Mouse (Mus musculus): ENCODE measurements around the gene Mlec. TPM values are rescaled to one million over a fixed set of nuclear protein-coding genes. Genes with fewer than 3 reads are reported as not detected.

Gene Mlec
- polyA plus RNA-seq, 1 experiment: 80.2 TPM

- WGBS: under 1% methylated on average over 75 of the region's 81 CpGs
Observed at GRCm38 (mm10) chr5:115134234-115135165, 23.5 kb downstream of the Mlec start, which contains the start of gene Unc119b. TSS of gene Unc119b (minus strand) at chr5:115134975.

GRCm38 (mm10) chr5:115133358-115134066, 24.5 kb downstream of the Mlec start:
- Histone ChIP-seq H3K4me1 (ENCODE audit: control insufficient read depth, insufficient read depth, low read length) (peaks cover 8% of the 10 kb centered on the region), H3K4me3 (replicated peaks; ENCODE audit: insufficient read depth, low read depth, low read length) (peak overlapping the region; percentile 81), H3K27me3 (ENCODE audit: control insufficient read depth, insufficient read depth, low read length) (no peaks in the 10 kb centered on the region), H3K27ac (ENCODE audit: insufficient read depth, low read length) (no peak overlapping the region)
- DNase-seq: no peak
- 49% methylated on average over 6 of the region's 6 CpGs for WGBS
- no peak for TF ChIP-seq POLR2A (IDR thresholded peaks at IDR 0.05; ENCODE audit: borderline replicate concordance, insufficient read depth, low read length)

More at GRCm38 (mm10) chr5:115134234-115135165, 23.5 kb downstream of the Mlec start, which contains the start of gene Unc119b:
- peak within 1 kb of the TSS; percentile 81 for H3K4me3 ChIP-seq (replicated peaks; ENCODE audit: insufficient read depth, low read depth, low read length)
- H3K27ac ChIP-seq (ENCODE audit: insufficient read depth, low read length): 0 out of 2 replicates have a peak within 1 kb of the TSS, but pooled peaks have one; percentile 8
- TF ChIP-seq CTCF (IDR thresholded peaks at IDR 0.05; ENCODE audit: borderline replicate concordance, insufficient read depth, low read depth, low read length) (no peak), POLR2A (IDR thresholded peaks at IDR 0.05; ENCODE audit: borderline replicate concordance, insufficient read depth, low read length) (peak; percentile 53; the same call in 1 of the 2 replicates)
- H3K4me1 ChIP-seq (ENCODE audit: control insufficient read depth, insufficient read depth, low read length): peaks cover 8% of the 10 kb centered on the region
- peak; percentile 88 to 91 for DNase-seq
- no peaks in the 10 kb centered on the region for H3K27me3 ChIP-seq (ENCODE audit: control insufficient read depth, insufficient read depth, low read length)

- no peaks in the 10 kb centered on the region for H3K27me3 ChIP-seq (ENCODE audit: control insufficient read depth, insufficient read depth, low read length)
- H3K4me1 ChIP-seq (ENCODE audit: control insufficient read depth, insufficient read depth, low read length): peaks cover 8% of the 10 kb centered on the region
- no peak for DNase-seq
- 92% methylated on average over 8 of the region's 8 CpGs for WGBS
- TF ChIP-seq POLR2A (IDR thresholded peaks at IDR 0.05; ENCODE audit: borderline replicate concordance, insufficient read depth, low read length): no peak
- TF ChIP-seq CTCF (IDR thresholded peaks at IDR 0.05; ENCODE audit: borderline replicate concordance, insufficient read depth, low read depth, low read length): no peak
- H3K27ac ChIP-seq (ENCODE audit: insufficient read depth, low read length): no peak overlapping the region; the same call in 1 of the 2 replicates
- no peak overlapping the region for H3K4me3 ChIP-seq (replicated peaks; ENCODE audit: insufficient read depth, low read depth, low read length)
Observed at GRCm38 (mm10) chr5:115132465-115132864, 25.5 kb downstream of the Mlec start.

GRCm38 (mm10) chr5:115129328-115129727, 28.7 kb downstream of the Mlec start:
- Histone ChIP-seq H3K27ac (ENCODE audit: insufficient read depth, low read length) (no peak overlapping the region), H3K4me1 (ENCODE audit: control insufficient read depth, insufficient read depth, low read length) (peaks cover 30% of the 10 kb centered on the region), H3K27me3 (ENCODE audit: control insufficient read depth, insufficient read depth, low read length) (no peaks in the 10 kb centered on the region), H3K4me3 (replicated peaks; ENCODE audit: insufficient read depth, low read depth, low read length) (no peak overlapping the region)
- WGBS: 82% methylated on average over 6 of the region's 6 CpGs
- TF ChIP-seq CTCF (IDR thresholded peaks at IDR 0.05; ENCODE audit: borderline replicate concordance, insufficient read depth, low read depth, low read length) (no peak), POLR2A (IDR thresholded peaks at IDR 0.05; ENCODE audit: borderline replicate concordance, insufficient read depth, low read length) (no peak)
- no peak for DNase-seq

GRCm38 (mm10) chr5:115127421-115128179, 30.4 kb downstream of the Mlec start:
- Histone ChIP-seq H3K4me3 (replicated peaks; ENCODE audit: insufficient read depth, low read depth, low read length) (no peak overlapping the region), H3K27me3 (ENCODE audit: control insufficient read depth, insufficient read depth, low read length) (no peaks in the 10 kb centered on the region), H3K27ac (ENCODE audit: insufficient read depth, low read length) (0 out of 2 replicates have a peak overlapping the region, but pooled peaks have one; percentile 34), H3K4me1 (ENCODE audit: control insufficient read depth, insufficient read depth, low read length) (peaks cover 23% of the 10 kb centered on the region)
- peak; percentile 47 to 53 for DNase-seq
- TF ChIP-seq CTCF (IDR thresholded peaks at IDR 0.05; ENCODE audit: borderline replicate concordance, insufficient read depth, low read depth, low read length): no peak
- 57% methylated on average over 22 of the region's 22 CpGs for WGBS

GRCm38 (mm10) chr5:115126578-115127312, 31.2 kb downstream of the Mlec start:
- WGBS: 79% methylated on average over 28 of the region's 28 CpGs
- peak; percentile 33 to 46 for DNase-seq
- Histone ChIP-seq H3K27me3 (ENCODE audit: control insufficient read depth, insufficient read depth, low read length) (no peaks in the 10 kb centered on the region), H3K27ac (ENCODE audit: insufficient read depth, low read length) (0 out of 2 replicates have a peak overlapping the region, but pooled peaks have one; percentile 34), H3K4me1 (ENCODE audit: control insufficient read depth, insufficient read depth, low read length) (peaks cover 23% of the 10 kb centered on the region), H3K4me3 (replicated peaks; ENCODE audit: insufficient read depth, low read depth, low read length) (no peak overlapping the region)
- no peak for TF ChIP-seq POLR2A (IDR thresholded peaks at IDR 0.05; ENCODE audit: borderline replicate concordance, insufficient read depth, low read length)
- TF ChIP-seq CTCF (IDR thresholded peaks at IDR 0.05; ENCODE audit: borderline replicate concordance, insufficient read depth, low read depth, low read length): no peak

Data from cerebellum, adult 2 months (tissue).